Mouse (Mus musculus) left cerebral cortex, adult 2 months (tissue): ENCODE results near the gene Rdm1. TPM values are rescaled to one million over a fixed set of nuclear protein-coding genes. Genes with fewer than 3 reads are reported as not detected.

Experiments
- DNase-seq, 2 experiments: peaks; one replicate each; pipeline ENCODE4 v3.0.0; 2021 to 2022; ENCODE audit warnings: low spot score in 2 of 2, mixed read lengths in 1 of 2; ENCODE audit errors: extremely low spot score in 1 of 2
- H3K27ac ChIP-seq: fragments of 200-600 bp; 2 replicates; pipeline ENCODE4 v1.8.1; 2022
- H3K4me3 ChIP-seq: fragments of 200-600 bp; 2 replicates; pipeline ENCODE4 v1.8.1; 2022
- CTCF ChIP-seq: fragments of 200-600 bp; IDR thresholded peaks from 2 replicates; pipeline ENCODE4 v1.8.1; 2022; ENCODE audit warnings: antibody characterized with exemption, mild to moderate bottlenecking, moderate library complexity
- intact Hi-C: fragments of 180-260 bp; cut with DNase I; formaldehyde crosslinking; loops from one replicate; pipeline ENCODE4 v1.15.1; 2025
- total RNA-seq, 2 experiments: library from RNA; stranded (reverse); gene quantifications; 2 replicates each; pipeline ENCODE4 v1.2.3; 2021

The Rdm1 gene
- total RNA-seq, 2 experiments from 2014 or later = 7.8 to 9.5 TPM

DNA sequence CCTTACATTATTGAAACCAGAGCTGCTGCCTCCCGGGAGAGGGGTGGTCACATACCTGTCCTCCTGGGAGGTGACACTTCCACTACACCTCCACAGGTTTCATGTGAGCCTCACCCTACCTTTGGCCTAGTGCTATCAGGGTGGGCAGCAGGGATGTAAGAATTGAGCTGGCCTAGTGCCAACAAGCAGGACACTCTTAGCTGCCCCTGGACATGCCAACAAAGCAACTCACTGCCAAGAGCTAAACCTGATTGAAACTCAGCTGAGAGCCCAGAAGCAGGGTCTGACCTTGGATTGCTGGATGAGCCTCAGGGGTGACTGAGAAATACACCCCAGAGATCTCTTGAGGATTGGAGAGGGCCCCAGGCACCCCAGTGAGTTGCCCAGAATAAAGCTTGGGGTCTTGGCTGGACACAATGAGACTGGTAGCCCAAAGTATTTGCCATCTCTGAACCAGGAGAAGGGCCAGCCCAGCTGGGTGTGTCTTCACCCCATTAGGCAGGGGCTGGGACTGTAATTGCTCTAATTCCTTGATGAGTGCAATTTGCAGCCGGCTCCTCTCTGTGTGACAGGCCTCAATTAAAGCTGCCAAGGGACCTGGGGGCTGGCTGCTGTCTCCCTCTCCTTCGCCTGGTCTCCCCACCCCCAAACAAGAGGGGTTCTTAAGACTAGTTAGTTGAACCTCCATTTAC is 53.8 kb downstream of the Rdm1 start:
- Histone ChIP-seq H3K27ac (no peak overlapping the region), H3K4me3 (no peak overlapping the region)
- intact Hi-C loops = no loop called here
- DNase-seq = no peak
- no peak for TF ChIP-seq CTCF

DNA sequence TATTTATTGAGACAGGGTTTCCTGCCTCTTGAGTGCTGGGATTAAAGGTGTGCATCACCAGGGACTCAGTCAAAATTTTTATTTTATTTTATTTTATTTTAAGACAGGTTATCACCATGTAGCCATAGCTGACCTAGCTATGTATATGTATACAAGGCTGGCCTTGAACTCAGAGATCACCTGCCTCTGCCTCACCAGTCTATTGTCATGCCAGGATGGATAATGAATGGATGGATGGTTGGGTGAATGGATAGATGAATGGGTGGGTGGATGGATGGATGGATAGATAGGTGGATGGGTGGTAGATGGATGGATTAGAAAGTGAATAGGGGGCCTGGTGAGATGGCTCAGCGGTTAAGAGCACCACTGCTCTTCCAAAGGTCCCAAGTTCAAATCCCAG is 55.0 kb downstream of the Rdm1 start:
- TF ChIP-seq CTCF = no peak
- no peak for DNase-seq
- Histone ChIP-seq H3K27ac (no peak overlapping the region), H3K4me3 (no peak overlapping the region)
- intact Hi-C loops = no loop called here

DNA sequence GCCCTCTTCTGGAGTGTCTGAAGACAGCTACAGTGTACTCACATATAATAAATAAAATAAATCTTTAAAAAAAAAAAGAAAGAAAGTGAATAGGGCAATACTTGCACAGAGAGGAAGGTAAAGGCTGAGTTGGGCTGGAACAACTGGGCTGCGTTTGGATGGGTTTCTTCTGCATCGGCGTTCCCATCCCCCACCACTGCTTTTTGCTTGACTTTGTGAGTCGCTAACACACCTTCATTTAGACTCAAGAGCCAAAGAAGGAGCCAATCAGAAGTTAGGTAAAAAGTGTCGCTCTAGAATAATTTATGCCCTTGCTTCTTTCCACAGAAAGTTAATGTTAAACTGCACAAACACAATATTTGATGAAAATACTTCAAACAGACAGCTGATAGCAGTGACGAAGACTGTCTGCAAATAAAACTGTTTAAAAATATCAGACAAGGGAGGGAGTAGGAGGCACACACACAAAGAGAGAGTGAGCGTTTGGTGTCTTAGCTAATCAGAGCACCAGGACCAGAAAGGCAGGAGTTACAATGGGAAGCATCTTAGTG is 55.5 kb downstream of the Rdm1 start:
- TF ChIP-seq CTCF = no peak
- H3K27ac ChIP-seq = no peak overlapping the region
- intact Hi-C loops = no loop called here
- DNase-seq = no peak
- H3K4me3 ChIP-seq = no peak overlapping the region

Other genes starting within 250 kb of the Rdm1 start
- 10 to 100 TPM; 43.8 to 47.1 TPM for gene Aarsd1, start 209.6 kb upstream of the Rdm1 start, total RNA-seq
- gene Gm27029, start 202.4 kb upstream of the Rdm1 start, total RNA-seq = 1 to 10 TPM; 7.1 to 9.9 TPM
- gene Rundc1, start 202.1 kb upstream of the Rdm1 start, total RNA-seq = 10 to 100 TPM; 37.2 to 44.0 TPM
- 1 to 10 TPM; 2.3 to 4.2 TPM for gene Ptges3l, start 201.9 kb upstream of the Rdm1 start, total RNA-seq
- gene Rpl27, start 184.9 kb upstream of the Rdm1 start, total RNA-seq = 10 to 100 TPM; 31.5 to 34.7 TPM
- 1 to 10 TPM; 2.4 to 3.2 TPM for gene Ifi35, start 178.8 kb upstream of the Rdm1 start, total RNA-seq
- 100 to 1,000 TPM; 141 to 159 TPM for gene Rnd2, start 162.2 kb upstream of the Rdm1 start, total RNA-seq
- gene Vat1, start 161.0 kb upstream of the Rdm1 start, total RNA-seq = 10 to 100 TPM; 33.4 to 36.8 TPM
- under 1 TPM; 0.61 to 0.70 TPM for gene Brca1, start 75.2 kb upstream of the Rdm1 start, total RNA-seq
- gene Nbr1, start 75.0 kb upstream of the Rdm1 start, total RNA-seq = 100 to 1,000 TPM; 136 to 137 TPM
- 1 to 10 TPM; 1.3 to 1.9 TPM for gene Tmem106a, start 45.0 kb upstream of the Rdm1 start, total RNA-seq
- not detected for gene Gm11634, start 27.9 kb upstream of the Rdm1 start, total RNA-seq
- gene Arl4d, start 38.3 kb downstream of the Rdm1 start, total RNA-seq = 10 to 100 TPM; 33.5 to 50.4 TPM
- 10 to 100 TPM; 36.8 to 39.3 TPM for gene Dhx8, start 105.7 kb downstream of the Rdm1 start, total RNA-seq
- 10 to 100 TPM; 14.1 to 18.6 TPM for gene Etv4, start 158.2 kb downstream of the Rdm1 start, total RNA-seq